Mouse (Mus musculus) skeletal muscle tissue, adult 2 months (tissue): ENCODE measurements around the gene Fgd3.

Experiments
- DNase-seq: peaks from one replicate; pipeline ENCODE4 v3.0.0-alpha.2; 2012; ENCODE audit warnings: low read depth, low spot score

Gene Fgd3

GRCm38 (mm10) chr13:49320040-49320439, at the start of gene Fgd3:
Fgd3 (minus strand) TSS chr13:49320311.
- no peak for DNase-seq

- no peak for DNase-seq
Observed at GRCm38 (mm10) chr13:49369404-49369803, 49.3 kb upstream of the Fgd3 start.

GRCm38 (mm10) chr13:49367657-49368440, 47.7 kb upstream of the Fgd3 start:
- DNase-seq = no peak

- peak; percentile 86 for DNase-seq
Observed at GRCm38 (mm10) chr13:49364716-49365115, 44.6 kb upstream of the Fgd3 start.

- no peak for DNase-seq
Observed at GRCm38 (mm10) chr13:49362804-49363203, 42.7 kb upstream of the Fgd3 start.

- DNase-seq = no peak
Observed at GRCm38 (mm10) chr13:49362364-49362763, 42.3 kb upstream of the Fgd3 start.

GRCm38 (mm10) chr13:49360906-49361406, 40.8 kb upstream of the Fgd3 start:
- no peak for DNase-seq

GRCm38 (mm10) chr13:49358184-49358583, 38.1 kb upstream of the Fgd3 start:
- DNase-seq = no peak

GRCm38 (mm10) chr13:49357367-49358026, 37.4 kb upstream of the Fgd3 start:
- no peak for DNase-seq

GRCm38 (mm10) chr13:49356090-49356489, 36.0 kb upstream of the Fgd3 start:
- DNase-seq = no peak

GRCm38 (mm10) chr13:49355461-49356061, 35.5 kb upstream of the Fgd3 start:
- no peak for DNase-seq

- DNase-seq = no peak
Observed at GRCm38 (mm10) chr13:49353991-49354507, 33.9 kb upstream of the Fgd3 start.

GRCm38 (mm10) chr13:49353422-49353821, 33.3 kb upstream of the Fgd3 start:
- DNase-seq = no peak

GRCm38 (mm10) chr13:49352581-49353159, 32.6 kb upstream of the Fgd3 start:
- DNase-seq = peak; percentile 48

- DNase-seq = no peak
Observed at GRCm38 (mm10) chr13:49349836-49350505, 29.9 kb upstream of the Fgd3 start.

- DNase-seq = no peak
Observed at GRCm38 (mm10) chr13:49349335-49349734, 29.2 kb upstream of the Fgd3 start.

GRCm38 (mm10) chr13:49348522-49348921, 28.4 kb upstream of the Fgd3 start:
- DNase-seq = no peak

GRCm38 (mm10) chr13:49345476-49345875, 25.4 kb upstream of the Fgd3 start:
- peak; percentile 80 for DNase-seq

GRCm38 (mm10) chr13:49344567-49344966, 24.5 kb upstream of the Fgd3 start:
- no peak for DNase-seq

- no peak for DNase-seq
Observed at GRCm38 (mm10) chr13:49342723-49343100, 22.6 kb upstream of the Fgd3 start.
